Mouse (Mus musculus) kidney, postnatal 14 days (tissue): ENCODE results near the gene Asic4.

Experiments
- DNase-seq: peaks from one replicate; pipeline ENCODE4 v3.0.0; 2022; ENCODE audit warnings: mixed read lengths

The Asic4 gene

DNA sequence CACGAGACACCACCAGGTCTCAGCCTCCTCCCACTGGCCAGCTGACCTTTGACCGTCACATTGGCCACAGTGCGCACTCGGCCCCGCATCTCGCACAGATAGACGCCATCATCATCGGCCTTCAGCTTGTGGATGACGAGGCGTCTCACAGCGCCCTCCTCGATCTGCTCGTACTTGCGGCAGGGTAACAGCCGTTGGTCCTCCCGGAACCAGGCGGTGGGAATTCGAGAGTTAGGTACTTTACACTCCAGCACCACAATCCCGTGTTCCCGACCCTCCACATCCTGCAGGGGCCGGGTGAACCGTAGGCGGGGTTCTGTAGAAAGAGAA lies 53.4 kb downstream of the Asic4 start:
- DNase-seq: no peak

DNA sequence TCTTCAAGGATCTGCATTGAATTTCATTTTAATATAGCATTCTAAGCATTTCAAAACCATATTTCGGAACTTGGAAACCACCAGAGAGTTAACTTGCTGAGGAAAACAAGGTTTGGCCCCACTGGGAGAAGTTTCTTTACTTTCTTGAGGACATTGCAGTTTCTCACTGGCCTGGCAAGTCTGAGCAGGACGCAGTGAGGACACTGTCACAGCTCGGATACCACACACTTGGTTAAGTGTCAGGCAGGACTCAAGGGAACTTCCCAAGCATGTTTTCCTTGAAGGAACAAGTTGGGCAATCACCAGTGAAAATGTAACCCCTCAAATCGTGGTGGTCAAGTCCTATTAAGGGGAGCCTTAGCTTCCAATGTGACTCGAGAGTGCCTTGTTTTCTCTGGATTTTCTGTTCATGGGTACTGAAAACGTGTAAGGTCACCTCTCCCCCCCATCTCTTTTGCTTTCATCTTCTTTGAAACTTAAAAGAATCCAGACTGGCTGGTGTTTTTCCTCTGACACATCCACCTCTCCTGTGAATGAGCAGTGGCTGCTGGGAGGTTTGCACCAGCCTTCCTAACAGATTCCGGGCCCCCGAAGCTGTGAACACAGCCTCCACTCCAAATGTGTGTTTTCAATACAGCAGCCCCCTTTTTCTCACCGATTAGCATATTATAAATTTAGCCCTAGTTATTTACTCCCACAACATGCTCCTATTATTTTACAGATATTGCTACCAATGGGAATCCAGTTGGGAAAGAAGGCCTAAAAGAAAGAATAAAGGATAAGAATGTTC lies 54.2 kb downstream of the Asic4 start:
- DNase-seq: no peak

- peak; percentile 68 for DNase-seq
Measured at GRCm38 (mm10) chr1:75505159-75505955, 55.1 kb downstream of the Asic4 start.

DNA sequence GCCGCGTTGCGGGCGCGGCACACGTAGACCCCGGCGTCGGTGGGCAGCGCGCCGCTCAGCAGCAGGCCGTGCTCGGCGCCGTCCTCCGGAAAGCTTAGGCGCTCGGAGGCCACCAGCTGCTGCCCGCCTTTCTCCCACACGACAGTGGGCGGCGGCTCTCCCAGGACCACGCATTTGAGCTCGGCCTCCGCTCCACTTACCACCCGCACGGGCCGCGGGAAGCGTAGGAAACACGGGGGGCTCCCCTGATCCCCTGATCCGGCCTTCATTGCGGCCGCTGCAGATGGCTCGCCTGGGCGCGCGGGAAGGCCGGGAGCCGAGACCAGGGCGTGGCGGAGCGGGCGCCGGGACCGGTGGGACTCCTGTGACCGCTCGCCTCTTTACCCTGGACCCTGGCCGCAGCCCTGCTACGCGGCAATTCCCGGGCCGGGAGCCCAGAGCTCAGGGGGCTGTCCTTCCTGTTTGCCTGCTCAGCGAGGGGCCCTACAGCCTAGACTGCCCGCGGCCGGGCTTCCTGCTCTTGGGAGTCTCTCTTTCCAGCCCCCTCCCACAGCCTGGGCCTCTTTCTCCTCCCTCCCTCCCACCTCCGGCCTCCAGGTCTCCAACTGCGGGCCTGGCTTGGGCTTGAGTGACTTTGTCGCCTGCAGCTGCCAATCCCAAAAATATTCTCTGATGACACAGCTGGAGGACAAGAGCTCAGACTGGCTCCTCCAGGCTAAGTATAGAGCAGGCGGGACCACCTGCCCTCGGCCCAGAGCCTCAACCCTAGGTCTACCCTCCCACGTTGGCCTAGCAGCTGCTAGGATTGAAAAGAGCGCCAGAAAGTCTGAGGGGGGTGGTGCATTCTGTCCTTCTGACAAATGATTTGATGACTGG lies 56.0 kb downstream of the Asic4 start, which contains the start of gene Obsl1:
Gene Obsl1 (minus strand): TSS at position 497 of the 876 bp plus-strand sequence.
- DNase-seq: peak; percentile 85

GRCm38 (mm10) chr1:75507006-75507405 lies 56.8 kb downstream of the Asic4 start, which contains the start of gene Inha:
Gene Inha, plus strand, starts transcription at chr1:75507077.
- no peak for DNase-seq

GRCm38 (mm10) chr1:75509586-75509985 lies 59.4 kb downstream of the Asic4 start:
- no peak for DNase-seq

DNA sequence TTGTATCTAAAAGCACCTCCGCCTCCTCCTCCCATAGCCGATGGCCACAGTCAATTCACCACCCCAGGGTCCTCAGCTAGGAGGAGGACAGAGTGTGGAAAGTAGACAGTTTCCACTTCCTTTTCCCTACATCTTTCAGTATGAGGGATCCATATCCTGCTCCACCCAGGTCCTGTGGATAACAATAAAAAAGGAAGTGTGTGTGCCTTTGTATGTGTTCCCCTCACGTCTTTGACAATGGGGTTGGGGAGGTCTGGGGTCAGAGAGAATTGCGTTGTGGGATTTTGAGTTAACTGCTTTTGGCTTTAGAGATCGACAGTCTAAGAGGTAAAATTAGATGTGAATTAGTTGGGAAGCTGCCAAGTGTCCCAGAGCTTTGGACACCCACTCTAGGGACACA lies 59.9 kb downstream of the Asic4 start:
- DNase-seq: no peak

- DNase-seq: peak; percentile 57
Measured at GRCm38 (mm10) chr1:75511437-75512210, 61.4 kb downstream of the Asic4 start.

- DNase-seq: no peak
Measured at GRCm38 (mm10) chr1:75512550-75512949, 62.3 kb downstream of the Asic4 start.

DNA sequence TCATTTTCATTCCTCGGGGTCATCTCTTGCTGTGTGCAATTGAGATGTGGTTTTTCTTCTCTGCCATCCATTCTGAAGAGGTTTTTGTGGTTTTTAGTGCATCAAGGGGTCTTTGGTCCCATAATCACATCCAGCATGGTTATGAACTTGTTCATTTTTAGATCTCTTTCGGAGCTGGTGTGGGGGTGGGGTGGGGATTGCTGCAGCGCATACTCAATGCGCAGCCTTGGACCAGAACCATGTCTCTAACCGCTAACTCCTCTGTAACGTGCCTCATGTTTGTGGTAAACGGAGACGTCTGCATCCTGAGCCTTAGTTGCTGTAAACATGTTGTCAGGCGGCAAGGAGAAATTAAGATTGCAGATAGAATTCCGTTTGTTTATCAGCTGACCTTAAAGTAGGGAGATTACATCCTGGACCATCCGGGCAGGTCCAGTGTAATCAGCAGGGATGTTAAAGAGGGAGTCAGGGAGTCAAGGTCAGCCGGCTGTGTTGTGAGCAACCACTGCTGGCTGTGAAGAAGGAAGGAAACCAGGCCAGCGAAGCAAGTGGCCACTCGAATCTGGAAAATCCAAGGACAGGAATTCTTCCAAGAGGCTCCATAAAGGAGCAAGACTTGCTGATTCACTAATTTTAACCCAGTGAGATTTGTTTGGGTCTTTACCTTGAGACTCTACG lies 66.6 kb downstream of the Asic4 start:
- no peak for DNase-seq

DNA sequence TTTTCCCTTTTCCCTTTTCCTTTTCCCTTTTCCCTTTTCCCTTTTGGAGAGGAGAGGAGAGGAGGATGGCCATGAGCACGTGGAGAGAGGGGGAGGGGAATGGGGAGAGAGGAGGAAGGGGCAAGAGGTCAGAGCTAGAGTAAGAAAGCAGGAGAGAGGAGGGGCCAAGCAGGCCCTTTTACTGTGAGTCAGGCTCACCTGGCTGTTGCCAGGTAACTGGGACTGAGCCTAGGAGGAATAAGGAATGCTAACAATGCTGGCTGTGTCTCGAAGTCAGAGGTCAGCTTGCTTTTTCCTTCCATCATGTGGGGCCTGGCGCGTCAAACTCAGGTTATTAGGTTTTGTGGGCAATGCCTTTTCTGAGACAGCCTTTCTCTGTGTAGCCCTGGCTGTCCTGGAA lies 67.7 kb downstream of the Asic4 start:
- DNase-seq: no peak

DNA sequence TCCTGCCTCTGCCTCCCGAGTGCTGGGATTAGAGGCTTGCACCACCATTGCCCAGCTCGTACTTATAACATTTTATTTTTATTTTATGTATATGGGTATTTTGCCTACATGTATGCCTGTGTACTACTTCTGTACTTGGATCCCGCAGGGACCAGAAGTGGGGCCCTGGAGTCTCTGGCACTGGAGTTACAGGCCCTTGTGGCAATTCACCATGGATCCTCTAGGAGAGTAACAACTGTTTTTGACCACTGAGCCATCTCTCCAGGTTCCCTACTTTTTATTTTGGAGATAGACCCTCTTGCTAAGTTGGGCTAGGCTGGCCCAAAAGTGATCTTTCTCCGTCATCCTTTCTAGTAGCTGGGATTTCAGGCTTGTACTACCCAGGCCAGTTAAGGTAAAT lies 68.2 kb downstream of the Asic4 start:
- no peak for DNase-seq

DNA sequence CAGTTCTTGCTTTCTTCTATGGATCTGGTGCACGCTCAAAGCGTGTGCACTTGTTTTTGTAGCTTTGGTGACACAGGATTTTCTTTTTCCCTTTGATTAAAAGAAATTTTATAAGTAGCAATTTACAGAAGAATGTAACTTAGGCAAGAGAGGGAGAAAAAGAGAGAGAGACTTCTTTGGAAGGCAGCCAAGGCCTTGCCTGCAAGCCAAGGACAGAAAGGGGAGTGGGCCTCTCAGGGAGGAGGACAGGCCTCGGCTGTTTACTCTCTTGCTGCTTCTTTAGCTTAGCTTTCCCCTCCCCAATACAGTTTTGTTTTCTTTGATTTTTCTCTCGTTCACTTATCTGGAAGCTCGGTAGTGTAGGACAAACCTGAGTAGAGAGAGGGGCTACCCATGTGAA lies 69.3 kb downstream of the Asic4 start:
- DNase-seq: no peak

- peak; percentile 95 for DNase-seq
Measured at GRCm38 (mm10) chr1:75521321-75522031, 71.2 kb downstream of the Asic4 start, which contains the start of gene Stk11ip. Gene Stk11ip, plus strand, starts transcription at chr1:75521529.
